Mouse (Mus musculus): ENCODE results near the gene Lck. TPM values are rescaled to one million over a fixed set of nuclear protein-coding genes. Genes with fewer than 3 reads are reported as not detected.

The Lck gene
- polyA plus RNA-seq, 1 experiment from 2014 or later, result 6.3 TPM

- WGBS, result 78% methylated on average over 6 of the region's 6 CpGs
- Histone ChIP-seq H3K36me3 (0 out of 2 replicates have a peak, but pooled peaks cover 12% of the 10 kb centered on the region), H3K4me3 (replicated peaks) (no peak within 1 kb of the TSS), H3K27ac (no peak within 1 kb of the TSS), H3K9ac (no peak within 1 kb of the TSS), H3K4me2 (no peak within 1 kb of the TSS), H3K27me3 (replicated peaks) (no peaks in the 10 kb centered on the region), H3K9me3 (no peaks in the 10 kb centered on the region), H3K4me1 (peaks cover 6% of the 10 kb centered on the region; the same call in 1 of the 2 replicates)
- no peak for ATAC-seq (ENCODE audit: insufficient read depth, low FRiP score, low read depth)
Measured at GRCm38 (mm10) chr4:129614093-129614492, 40.7 kb upstream of the Lck start, which contains the start of gene Dcdc2b. Dcdc2b (minus strand) TSS chr4:129614257.

- no peak for ATAC-seq (ENCODE audit: insufficient read depth, low FRiP score, low read depth)
- H3K4me1 ChIP-seq, result 0 out of 2 replicates have a peak, but pooled peaks cover 4% of the 10 kb centered on the region
- no peak overlapping the region for H3K4me2 ChIP-seq
- no peak overlapping the region for H3K9ac ChIP-seq
- H3K27ac ChIP-seq, result no peak overlapping the region
- no peaks in the 10 kb centered on the region for H3K9me3 ChIP-seq
- no peaks in the 10 kb centered on the region for H3K27me3 ChIP-seq (replicated peaks)
- 70% methylated on average over 4 of the region's 4 CpGs for WGBS
- H3K4me3 ChIP-seq (replicated peaks), result no peak overlapping the region
- peaks cover 19% of the 10 kb centered on the region for H3K36me3 ChIP-seq
Measured at GRCm38 (mm10) chr4:129610472-129610871, 37.0 kb upstream of the Lck start.

DNA sequence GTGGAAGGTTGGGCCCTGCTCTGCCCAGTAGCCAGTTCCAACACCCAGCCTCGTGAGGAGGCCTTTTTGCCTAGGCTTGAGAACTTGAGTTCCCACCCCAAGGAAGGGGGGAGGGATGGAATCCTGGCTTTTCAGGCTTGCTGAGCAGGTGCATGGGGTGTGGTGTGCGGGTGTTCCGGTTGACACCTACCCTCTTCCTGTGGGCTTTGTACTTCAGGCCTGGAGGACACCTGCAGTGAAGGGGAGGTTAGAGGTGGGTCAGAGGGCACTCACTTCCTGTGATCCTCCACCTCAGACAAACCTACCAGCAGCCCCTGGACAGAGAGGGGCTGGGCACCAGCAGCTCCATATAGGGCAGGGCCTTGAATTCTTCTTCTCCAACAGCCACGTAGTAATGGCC is 36.6 kb upstream of the Lck start:
- H3K9ac ChIP-seq, result no peak overlapping the region
- H3K27me3 ChIP-seq (replicated peaks), result no peaks in the 10 kb centered on the region
- H3K36me3 ChIP-seq, result peaks cover 19% of the 10 kb centered on the region
- no peak overlapping the region for H3K27ac ChIP-seq
- H3K4me1 ChIP-seq, result 0 out of 2 replicates have a peak, but pooled peaks cover 4% of the 10 kb centered on the region
- ATAC-seq (ENCODE audit: insufficient read depth, low FRiP score, low read depth), result no peak
- H3K9me3 ChIP-seq, result no peaks in the 10 kb centered on the region
- H3K4me2 ChIP-seq, result no peak overlapping the region
- no peak overlapping the region for H3K4me3 ChIP-seq (replicated peaks)
- 71% methylated on average over 4 of the region's 4 CpGs for WGBS

DNA sequence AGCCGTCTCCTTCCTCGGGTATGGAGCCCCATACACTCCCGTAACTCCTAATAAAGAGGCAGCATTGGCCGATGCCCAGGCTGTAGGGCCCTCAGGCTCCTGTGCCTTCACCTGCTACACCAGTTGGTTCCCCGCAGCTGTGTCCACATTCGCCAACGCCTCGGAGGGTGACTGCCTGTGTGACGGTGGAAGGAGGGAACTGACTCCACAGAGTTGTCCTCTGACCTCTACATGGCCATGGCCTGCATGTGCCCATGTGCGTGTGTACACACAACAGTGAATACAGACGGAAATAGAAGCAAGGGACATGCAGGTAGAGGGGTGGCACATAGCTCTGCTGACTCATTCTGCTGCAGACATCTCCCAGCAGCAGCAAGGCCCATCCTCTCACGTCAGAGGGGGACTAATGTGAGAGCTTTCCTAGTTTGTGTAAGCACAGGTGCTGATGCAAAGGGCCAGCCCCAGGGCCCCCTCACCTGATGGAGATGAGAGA is 35.7 kb upstream of the Lck start:
- H3K9me3 ChIP-seq, result no peaks in the 10 kb centered on the region
- no peak overlapping the region for H3K9ac ChIP-seq
- 0 out of 2 replicates have a peak, but pooled peaks cover 4% of the 10 kb centered on the region for H3K4me1 ChIP-seq
- 80% methylated on average over 12 of the region's 12 CpGs for WGBS
- no peak overlapping the region for H3K4me2 ChIP-seq
- H3K27ac ChIP-seq, result no peak overlapping the region
- H3K27me3 ChIP-seq (replicated peaks), result no peaks in the 10 kb centered on the region
- no peak for ATAC-seq (ENCODE audit: insufficient read depth, low FRiP score, low read depth)
- no peak overlapping the region for H3K4me3 ChIP-seq (replicated peaks)
- peaks cover 23% of the 10 kb centered on the region for H3K36me3 ChIP-seq

- H3K27ac ChIP-seq, result 0 out of 2 replicates have a peak overlapping the region, but pooled peaks have one; percentile 18
- no peak overlapping the region for H3K4me2 ChIP-seq
- no peaks in the 10 kb centered on the region for H3K9me3 ChIP-seq
- peaks cover 29% of the 10 kb centered on the region for H3K36me3 ChIP-seq
- no peak overlapping the region for H3K4me3 ChIP-seq (replicated peaks)
- 32% methylated on average over 7 of the region's 7 CpGs for WGBS
- no peaks in the 10 kb centered on the region for H3K27me3 ChIP-seq (replicated peaks)
- peak; percentile 83 for ATAC-seq (ENCODE audit: insufficient read depth, low FRiP score, low read depth)
- 0 out of 2 replicates have a peak, but pooled peaks cover 4% of the 10 kb centered on the region for H3K4me1 ChIP-seq
- H3K9ac ChIP-seq, result no peak overlapping the region
Measured at GRCm38 (mm10) chr4:129608426-129609025, 35.1 kb upstream of the Lck start.

DNA sequence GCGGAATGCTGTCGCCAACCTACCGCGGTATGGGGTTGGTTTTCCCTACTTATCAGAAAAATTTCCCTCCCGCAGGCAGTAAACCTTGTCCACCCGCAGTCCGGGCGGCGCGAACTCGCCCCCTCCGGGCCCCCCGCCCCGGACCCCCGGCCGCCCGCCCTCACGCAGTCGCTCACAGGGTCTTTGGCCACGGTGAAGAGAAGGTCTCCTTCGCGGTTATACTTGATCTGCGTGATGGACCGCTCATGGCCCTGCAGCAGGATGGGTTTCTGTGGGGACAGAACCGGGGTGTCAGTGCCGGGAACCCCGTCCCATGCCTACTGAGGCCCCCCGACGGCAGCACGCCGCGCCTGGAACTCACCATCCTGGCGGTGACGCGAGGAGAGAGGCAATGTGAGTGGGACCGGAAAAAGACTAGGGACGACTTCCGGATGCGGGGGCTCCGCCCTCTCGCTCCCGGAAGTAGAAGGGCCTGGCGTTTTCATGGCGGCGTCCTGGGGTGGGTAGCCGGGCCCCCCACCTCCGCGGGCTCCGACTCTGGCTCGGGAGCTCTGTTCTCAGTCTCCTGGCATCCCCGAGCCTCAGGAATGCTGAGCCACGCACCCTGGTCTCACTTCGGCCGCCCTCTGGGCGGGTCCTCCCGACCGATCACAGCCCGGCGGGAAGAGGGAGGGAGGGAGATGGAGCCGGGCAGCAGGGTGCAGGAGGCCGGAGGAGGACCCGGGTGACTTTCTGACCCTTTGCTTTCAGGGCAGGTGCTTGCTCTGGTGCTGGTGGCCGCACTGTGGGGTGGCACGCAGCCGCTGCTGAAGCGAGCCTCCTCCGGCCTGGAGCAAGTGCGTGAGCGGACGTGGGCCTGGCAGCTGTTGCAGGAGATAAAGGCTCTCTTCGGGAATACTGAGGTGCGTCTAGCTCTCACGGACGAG is 27.1 kb upstream of the Lck start, which contains the start of the genes Eif3i and Tmem234:
Eif3i (minus strand) TSS at position 416 of the 926 bp plus-strand sequence.
Tmem234 (plus strand) TSS at position 436 of the 926 bp plus-strand sequence.
- H3K27ac ChIP-seq, result peak within 1 kb of the TSS; percentile 76
- H3K4me1 ChIP-seq, result peaks cover 28% of the 10 kb centered on the region
- WGBS, result under 1% methylated on average over 72 of the region's 74 CpGs
- H3K9me3 ChIP-seq, result no peaks in the 10 kb centered on the region
- peak within 1 kb of the TSS; percentile 97 for H3K4me3 ChIP-seq (replicated peaks)
- peak; percentile 87 for ATAC-seq (ENCODE audit: insufficient read depth, low FRiP score, low read depth)
- H3K4me2 ChIP-seq, result peak within 1 kb of the TSS; percentile 79
- peaks cover 24% of the 10 kb centered on the region; the same call in 1 of the 2 replicates for H3K36me3 ChIP-seq
- H3K27me3 ChIP-seq (replicated peaks), result no peaks in the 10 kb centered on the region
- peak within 1 kb of the TSS; percentile 93 for H3K9ac ChIP-seq

GRCm38 (mm10) chr4:129588865-129589264 is 15.4 kb upstream of the Lck start:
- no peaks in the 10 kb centered on the region for H3K9me3 ChIP-seq
- ATAC-seq (ENCODE audit: insufficient read depth, low FRiP score, low read depth), result 0 out of 2 replicates have a peak, but pooled peaks have one; percentile 49
- no peak overlapping the region for H3K9ac ChIP-seq
- H3K27me3 ChIP-seq (replicated peaks), result no peaks in the 10 kb centered on the region
- no peak overlapping the region for H3K4me3 ChIP-seq (replicated peaks)
- no peak overlapping the region for H3K4me2 ChIP-seq
- 83% methylated on average over 4 of the region's 4 CpGs for WGBS
- no peak overlapping the region for H3K27ac ChIP-seq
- peaks cover 30% of the 10 kb centered on the region for H3K36me3 ChIP-seq
- H3K4me1 ChIP-seq, result peaks cover 9% of the 10 kb centered on the region

- no peak overlapping the region for H3K4me3 ChIP-seq (replicated peaks)
- peaks cover 9% of the 10 kb centered on the region for H3K4me1 ChIP-seq
- no peak for ATAC-seq (ENCODE audit: insufficient read depth, low FRiP score, low read depth)
- no peaks in the 10 kb centered on the region for H3K27me3 ChIP-seq (replicated peaks)
- WGBS, result 44% methylated on average over 1 of the region's 1 CpGs
- no peaks in the 10 kb centered on the region for H3K9me3 ChIP-seq
- no peak overlapping the region for H3K27ac ChIP-seq
- no peak overlapping the region for H3K9ac ChIP-seq
- H3K36me3 ChIP-seq, result peaks cover 13% of the 10 kb centered on the region
- H3K4me2 ChIP-seq, result no peak overlapping the region
Measured at GRCm38 (mm10) chr4:129586943-129587342, 13.5 kb upstream of the Lck start.

- 0 out of 2 replicates have a peak, but pooled peaks have one; percentile 30 for ATAC-seq (ENCODE audit: insufficient read depth, low FRiP score, low read depth)
- Histone ChIP-seq H3K9ac (no peak overlapping the region), H3K4me2 (peak overlapping the region; percentile 75)
Measured at GRCm38 (mm10) chr4:129585773-129586172, 12.3 kb upstream of the Lck start.

GRCm38 (mm10) chr4:129584884-129585608 is 11.6 kb upstream of the Lck start:
- H3K4me3 ChIP-seq (replicated peaks), result peak overlapping the region; percentile 51
- H3K27ac ChIP-seq, result peak overlapping the region; percentile 81
- ATAC-seq (ENCODE audit: insufficient read depth, low FRiP score, low read depth), result peak; percentile 71
- no peaks in the 10 kb centered on the region for H3K36me3 ChIP-seq
- no peaks in the 10 kb centered on the region for H3K27me3 ChIP-seq (replicated peaks)
- 1% methylated on average over 36 of the region's 36 CpGs for WGBS
- H3K9ac ChIP-seq, result peak overlapping the region; percentile 48; the same call in 1 of the 2 replicates
- peaks cover 9% of the 10 kb centered on the region for H3K4me1 ChIP-seq
- no peaks in the 10 kb centered on the region for H3K9me3 ChIP-seq
- H3K4me2 ChIP-seq, result peak overlapping the region; percentile 75

More at GRCm38 (mm10) chr4:129585773-129586172, 12.3 kb upstream of the Lck start:
- H3K4me3 ChIP-seq (replicated peaks), result peak overlapping the region; percentile 51; the same call in 1 of the 2 replicates
- H3K4me1 ChIP-seq, result peaks cover 9% of the 10 kb centered on the region
- no peak overlapping the region for H3K27ac ChIP-seq
- no peaks in the 10 kb centered on the region for H3K9me3 ChIP-seq
- 73% methylated on average over 9 of the region's 9 CpGs for WGBS
- peaks cover 2% of the 10 kb centered on the region; the same call in 1 of the 2 replicates for H3K36me3 ChIP-seq
- H3K27me3 ChIP-seq (replicated peaks), result no peaks in the 10 kb centered on the region

DNA sequence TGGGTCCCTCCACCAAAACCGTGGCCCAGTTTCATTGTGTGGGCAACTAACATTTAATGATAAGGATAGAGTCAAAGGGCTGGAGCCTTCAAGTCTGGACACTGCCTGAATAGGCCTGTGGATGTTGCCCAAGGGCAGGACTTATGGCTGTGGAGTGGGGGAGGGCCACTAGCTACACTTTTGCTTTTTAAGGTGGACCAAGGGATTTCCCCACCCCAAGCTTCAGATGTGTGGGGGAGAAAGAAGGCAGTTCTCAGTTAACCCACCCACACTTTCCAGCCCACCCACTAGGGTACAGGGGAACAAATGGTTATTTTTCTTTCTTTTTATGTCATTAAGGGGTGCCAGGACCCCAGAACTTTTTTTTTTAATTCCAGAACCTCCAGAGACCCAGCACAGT is 10.9 kb upstream of the Lck start:
- H3K27ac ChIP-seq, result peak overlapping the region; percentile 81; the same call in 1 of the 2 replicates
- H3K4me3 ChIP-seq (replicated peaks), result peak overlapping the region; percentile 51
- no peaks in the 10 kb centered on the region for H3K27me3 ChIP-seq (replicated peaks)
- no peaks in the 10 kb centered on the region for H3K9me3 ChIP-seq
- no peak for ATAC-seq (ENCODE audit: insufficient read depth, low FRiP score, low read depth)
- no peak overlapping the region for H3K9ac ChIP-seq
- peaks cover 9% of the 10 kb centered on the region for H3K4me1 ChIP-seq
- peak overlapping the region; percentile 75 for H3K4me2 ChIP-seq
- H3K36me3 ChIP-seq, result no peaks in the 10 kb centered on the region
- WGBS, result 54% methylated on average over 1 of the region's 1 CpGs

Measured in stomach, embryonic 15.5 days (tissue).